Mouse (Mus musculus) ovary, postnatal 36 days (tissue): ENCODE measurements at regions not wholly inside any gene's neighbourhood (a gene's known extent, or its start where the extent isn't known, plus 50 kb on each side); places are given as distances from the start of the nearest gene placed in this dataset.

Experiments used
- DNase-seq: peaks from one replicate; pipeline ENCODE4 v3.0.0; 2022; ENCODE audit warnings: low spot score, mixed read lengths

DNA sequence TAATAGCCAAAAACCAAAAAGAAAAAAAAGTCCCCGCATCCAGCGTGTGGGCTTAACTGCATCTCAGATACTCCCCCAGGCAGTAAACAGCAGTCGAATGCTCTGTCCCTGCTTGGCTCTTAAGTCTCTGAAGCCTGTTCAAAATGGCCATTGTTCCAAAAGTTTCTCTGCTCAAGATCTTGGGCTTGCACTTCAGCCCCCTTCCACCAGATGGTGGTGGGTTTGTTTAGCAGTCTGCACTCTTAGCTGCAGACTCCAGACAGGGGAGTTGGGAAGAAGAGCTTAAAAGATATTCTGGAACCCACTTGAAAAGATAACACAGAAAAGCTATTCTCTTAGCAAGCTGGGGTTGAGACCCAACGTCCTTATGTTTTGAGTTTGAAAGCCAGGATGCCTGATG, 496.4 kb downstream of the Nedd1 start:
- DNase-seq = no peak

- no peak for DNase-seq
Measured at GRCm38 (mm10) chr10:92225071-92225470, 497.1 kb downstream of the Nedd1 start.

DNA sequence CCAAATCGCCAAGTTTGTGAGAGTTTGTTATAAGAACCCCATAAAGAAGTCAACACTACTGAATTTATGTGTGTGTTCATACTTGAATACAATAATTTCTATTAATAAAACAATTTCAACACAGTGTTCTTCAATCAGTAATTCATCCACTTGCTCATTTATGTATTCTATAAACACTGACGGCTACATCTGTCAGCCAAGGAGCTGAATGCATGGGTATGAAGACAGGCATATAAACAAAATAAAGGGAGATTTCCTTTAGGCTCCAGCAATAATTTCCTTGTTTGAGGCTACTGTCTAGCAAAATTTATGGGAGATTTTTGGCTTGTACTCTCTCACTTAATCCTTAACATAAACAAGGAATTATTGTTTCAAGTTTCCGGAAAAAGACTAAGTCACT, 502.9 kb downstream of the Nedd1 start:
- no peak for DNase-seq

DNA sequence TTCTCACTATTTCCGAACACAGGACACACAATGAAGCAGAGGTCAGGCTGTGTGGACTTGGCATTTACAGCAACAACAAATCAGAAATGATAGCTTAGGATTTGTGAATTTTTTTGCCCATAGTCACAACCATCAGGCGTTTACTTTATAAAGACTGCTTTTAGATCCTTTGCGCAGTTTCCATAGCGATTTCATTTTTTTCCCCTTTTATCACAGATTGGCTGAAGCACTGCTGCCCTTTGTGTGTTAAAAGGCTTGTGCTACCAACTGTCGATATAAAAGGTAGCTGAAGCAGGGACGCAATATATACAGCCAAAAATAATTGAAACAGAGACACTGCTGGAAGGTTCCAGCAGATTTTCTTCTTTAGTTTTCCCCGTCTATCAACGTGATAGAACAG, 551.4 kb downstream of the Nedd1 start:
- no peak for DNase-seq

DNA sequence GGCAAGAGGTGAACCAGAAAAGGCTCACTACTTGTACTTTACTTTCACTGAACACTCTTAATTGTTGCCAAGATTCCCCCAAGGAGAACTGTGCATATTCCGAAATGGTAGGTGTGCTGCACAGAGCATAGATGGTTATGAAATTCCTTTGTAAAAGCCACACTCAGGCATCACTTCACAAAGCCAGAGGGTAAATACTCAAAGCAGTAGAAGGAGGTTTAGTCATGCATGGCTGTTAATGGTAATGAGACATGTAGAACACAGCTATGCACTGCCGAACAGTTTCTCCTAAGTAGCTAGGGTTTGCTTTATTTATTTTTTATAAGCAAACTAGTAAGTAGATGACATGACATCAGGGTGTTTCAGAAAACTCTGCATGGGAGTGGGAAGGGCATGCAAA, 556.2 kb downstream of the Nedd1 start:
- no peak for DNase-seq

DNA sequence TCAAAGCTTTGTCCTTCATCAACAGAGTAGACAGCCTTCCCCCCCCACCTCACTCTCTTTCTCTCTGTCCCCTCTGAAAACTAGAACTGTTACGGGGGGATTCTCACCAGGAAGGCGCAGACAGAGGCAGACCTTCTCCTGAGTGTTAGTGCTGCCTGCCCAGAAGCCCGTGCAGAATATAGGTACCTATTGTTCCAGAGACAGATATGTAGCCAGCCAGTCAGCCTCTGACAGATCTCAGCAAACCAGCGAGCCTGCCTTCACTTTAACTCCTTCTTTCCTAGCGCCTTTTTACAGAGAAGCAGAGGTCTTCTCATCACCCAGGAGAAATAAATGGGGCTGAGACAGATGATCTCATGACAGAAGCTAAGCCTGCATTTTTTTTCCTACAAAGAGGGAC, 557.2 kb downstream of the Nedd1 start:
- DNase-seq = no peak

DNA sequence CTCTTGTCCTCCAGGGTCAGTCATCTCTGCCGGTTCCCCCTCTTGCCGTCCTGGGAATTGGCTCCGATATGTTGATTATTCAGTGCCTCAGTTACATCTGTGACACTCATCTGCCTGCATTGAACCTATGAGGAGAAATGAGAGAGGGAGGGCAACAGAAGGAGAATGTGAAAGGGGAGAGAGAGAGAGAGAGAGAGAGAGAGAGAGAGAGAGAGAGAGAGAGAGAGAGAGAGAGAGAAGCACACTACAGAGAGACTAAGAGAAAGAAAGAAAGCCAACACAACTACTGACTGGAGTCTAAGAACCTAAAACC, 557.6 kb downstream of the Nedd1 start:
- DNase-seq = no peak

GRCm38 (mm10) chr10:92163851-92164647, 558.2 kb downstream of the Nedd1 start:
- DNase-seq = no peak

- no peak for DNase-seq
Measured at GRCm38 (mm10) chr10:92163071-92163504, 559.1 kb downstream of the Nedd1 start.

GRCm38 (mm10) chr10:92162473-92163011, 559.7 kb downstream of the Nedd1 start:
- DNase-seq = peak; percentile 12

DNA sequence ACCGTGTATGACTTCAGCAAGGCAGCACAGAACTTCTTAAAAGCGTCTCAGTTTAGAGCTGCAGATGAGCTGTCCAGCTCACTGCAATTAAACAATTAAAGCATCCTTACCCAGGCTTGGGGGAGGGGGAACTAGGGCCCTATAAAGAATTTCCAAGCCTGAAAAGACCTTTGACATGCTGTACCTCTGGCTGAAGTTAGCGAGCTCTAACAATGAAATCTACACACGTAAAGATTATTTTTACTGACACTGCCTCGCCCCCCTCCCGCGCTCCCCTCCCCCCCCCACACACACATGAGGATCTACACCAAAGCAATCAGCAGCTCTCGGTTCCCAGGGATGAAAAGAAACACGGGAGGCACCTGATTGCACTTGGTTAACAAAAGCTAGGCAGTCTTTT, 560.7 kb downstream of the Nedd1 start:
- DNase-seq = no peak

DNA sequence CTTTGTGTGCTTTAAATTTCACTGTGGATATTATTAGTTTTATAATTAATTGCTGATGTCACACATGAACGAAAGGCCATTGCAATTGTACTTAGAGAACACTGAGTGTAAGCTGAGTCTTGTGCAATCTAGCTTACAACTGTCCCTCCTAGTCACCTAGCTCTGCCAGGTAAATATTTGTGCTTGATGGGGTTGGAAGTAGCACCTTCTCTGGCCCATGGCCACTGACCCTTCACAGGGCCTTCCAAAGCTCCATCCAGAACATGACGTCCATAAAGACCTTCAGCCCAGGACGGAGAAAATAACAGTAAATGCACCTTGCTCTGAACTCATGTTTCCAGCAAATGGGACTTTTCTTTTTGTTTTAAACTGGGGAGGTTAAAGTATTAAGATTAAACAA, 576.0 kb downstream of the Nedd1 start:
- no peak for DNase-seq

- no peak for DNase-seq
Measured at GRCm38 (mm10) chr10:92135521-92135920, 586.7 kb downstream of the Nedd1 start.

- no peak for DNase-seq
Measured at GRCm38 (mm10) chr10:92112790-92113189, 609.4 kb downstream of the Nedd1 start.

DNA sequence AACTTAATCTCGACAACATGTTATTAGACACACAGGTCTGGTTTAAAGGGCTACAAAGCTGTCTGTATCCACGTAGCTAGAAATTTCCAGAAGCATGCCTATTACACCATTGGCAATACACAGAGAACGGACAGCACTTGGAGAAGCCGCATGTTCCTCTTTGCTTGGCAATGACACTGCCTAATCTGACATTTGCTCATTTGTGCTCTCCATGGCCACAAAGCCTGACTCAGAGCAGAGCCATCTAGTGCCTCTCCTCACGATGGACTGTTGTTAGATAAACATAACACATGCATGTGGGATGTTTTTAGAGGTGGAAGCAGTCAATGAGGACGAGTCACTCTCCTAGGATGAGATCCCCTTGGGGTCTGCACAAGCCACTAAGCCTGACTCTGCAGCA, 615.9 kb downstream of the Nedd1 start:
- DNase-seq = no peak

- DNase-seq = no peak
Measured at GRCm38 (mm10) chr10:92103887-92104286, 618.3 kb downstream of the Nedd1 start.

DNA sequence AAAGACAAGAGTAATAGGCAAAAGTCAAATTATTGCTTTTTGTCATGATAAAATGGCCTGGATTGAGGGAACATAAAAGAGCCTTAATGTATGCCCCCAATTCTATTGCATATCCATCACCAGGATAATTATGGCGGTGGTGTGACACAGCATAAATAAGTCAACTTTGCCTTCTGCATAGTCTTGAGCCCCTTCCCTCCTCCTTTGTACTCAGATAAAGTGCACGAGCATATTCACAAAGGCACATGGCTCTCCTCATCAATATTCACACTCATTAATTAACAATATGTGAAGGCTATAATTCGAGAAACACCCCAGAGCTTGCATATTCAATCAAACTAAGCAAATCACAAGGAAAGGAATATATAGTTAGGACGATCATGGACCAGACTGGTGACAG, 619.5 kb downstream of the Nedd1 start:
- DNase-seq = no peak

DNA sequence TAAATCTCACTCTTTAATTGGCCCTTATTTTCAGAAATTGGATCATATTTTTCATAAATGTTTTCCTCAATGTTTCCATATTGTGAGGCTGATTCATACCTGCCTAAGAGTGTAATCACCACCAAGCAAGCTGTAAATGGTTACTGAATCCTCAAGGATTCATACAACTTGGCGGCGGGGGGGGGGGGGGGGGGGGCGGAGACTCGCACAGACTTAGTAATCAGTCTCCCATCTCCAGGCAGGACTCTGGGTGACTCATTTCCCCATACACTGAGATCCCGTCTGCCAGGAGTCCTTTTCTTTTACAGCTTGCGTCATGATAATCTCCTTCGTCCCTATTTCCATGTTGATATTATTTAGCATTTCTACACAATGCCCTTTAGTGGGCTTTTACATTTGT, 624.7 kb downstream of the Nedd1 start:
- DNase-seq = no peak

GRCm38 (mm10) chr10:92097081-92097480, 625.1 kb downstream of the Nedd1 start:
- DNase-seq = no peak

DNA sequence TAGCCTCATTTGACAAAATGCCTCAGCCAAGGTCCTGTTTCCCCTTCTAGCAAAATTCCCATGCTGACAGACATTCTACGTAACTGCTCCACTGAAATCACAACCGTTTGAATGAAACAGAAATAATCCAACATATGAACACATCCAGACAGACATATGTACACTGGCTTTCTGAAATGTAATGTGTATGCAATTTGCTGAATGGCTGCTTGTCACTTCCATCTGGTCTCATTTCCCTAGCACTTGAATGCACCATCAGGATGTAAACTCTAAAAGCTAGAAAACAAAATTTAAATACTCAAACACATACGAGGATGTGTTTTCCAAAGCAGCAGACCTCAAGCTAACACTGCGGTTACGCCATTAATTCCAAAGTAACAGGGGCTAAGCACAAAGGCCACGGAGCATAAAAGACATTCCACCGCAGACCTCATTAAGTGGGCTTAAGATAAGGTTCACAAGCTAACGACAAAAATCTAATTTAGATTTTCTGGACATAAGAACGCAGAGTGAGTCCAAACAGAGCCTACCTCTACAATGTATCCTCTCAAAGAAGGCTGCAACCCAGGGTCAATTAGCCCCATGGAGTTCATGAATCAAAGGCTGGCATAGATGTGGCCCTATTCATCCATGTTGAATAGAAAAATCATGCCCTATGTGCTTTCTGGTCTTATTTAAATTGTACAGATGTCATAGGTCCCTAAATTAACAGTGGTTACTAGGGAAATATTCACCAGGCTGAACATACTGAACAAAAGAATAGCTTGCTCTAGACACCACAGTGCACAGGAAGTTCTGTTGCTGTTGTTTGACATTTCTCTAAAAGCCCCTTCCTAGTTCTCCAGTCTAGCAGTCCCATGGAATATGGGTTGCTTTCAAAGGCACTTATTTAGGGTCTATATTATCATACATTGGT, 630.5 kb downstream of the Nedd1 start:
- no peak for DNase-seq

DNA sequence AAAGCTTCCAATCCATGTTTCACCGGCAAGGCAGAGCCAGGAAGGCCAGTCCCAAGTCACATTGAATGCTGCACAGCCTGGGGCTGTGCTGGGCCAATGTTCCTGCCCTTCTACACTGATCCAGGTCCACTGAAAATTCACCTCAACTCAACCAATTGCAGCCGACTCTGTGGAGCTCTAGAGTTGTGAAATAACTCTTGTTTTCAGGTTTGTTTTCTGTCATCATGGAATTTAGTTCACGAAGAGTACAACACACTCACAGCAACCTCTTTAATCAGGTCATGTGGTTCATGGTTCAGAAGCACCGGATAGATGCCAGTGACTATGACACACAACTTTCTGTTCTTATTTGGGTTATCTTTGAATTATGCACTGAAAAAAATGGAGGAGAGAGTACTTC, 640.1 kb downstream of the Nedd1 start:
- no peak for DNase-seq

DNA sequence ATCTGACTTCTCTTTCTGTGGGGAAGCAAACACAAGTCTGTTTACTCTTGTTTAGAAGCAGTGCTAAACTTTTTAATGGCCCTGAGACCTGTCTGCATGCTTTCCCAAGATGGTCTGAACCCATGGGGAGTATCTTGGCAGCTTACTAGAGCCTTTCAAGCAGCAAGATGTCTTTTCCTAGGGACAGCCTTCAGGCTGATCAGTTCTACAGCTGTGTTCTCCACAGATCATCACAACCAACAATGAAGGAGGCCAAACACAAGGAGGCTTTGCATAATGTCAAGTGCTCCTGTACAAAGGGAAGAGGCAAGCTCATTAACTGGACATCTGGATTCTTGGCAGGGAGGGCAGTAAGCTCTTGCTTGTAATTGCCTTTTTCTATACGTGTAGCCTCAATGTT, 641.0 kb downstream of the Nedd1 start:
- no peak for DNase-seq

GRCm38 (mm10) chr10:92079421-92079820, 642.8 kb downstream of the Nedd1 start:
- DNase-seq = no peak
